Mouse (Mus musculus) small intestine, adult 2 months (tissue): Measurements from ENCODE around the gene Mrm2. TPM values are rescaled to one million over a fixed set of nuclear protein-coding genes. Genes with fewer than 3 reads are reported as not detected.
"Not testable (repeated sequence)": the region's sequence is repeated elsewhere in the genome, so short reads cannot be mapped to it uniquely, and the experiment has no call there.

Experiments used
- H3K27ac ChIP-seq: fragments of 200-500 bp; 2 replicates; pipeline ENCODE4 v1.5.1; 2012; ENCODE audit warnings: low read depth, low read length, control low read depth, inconsistent platforms; ENCODE audit not compliant: insufficient read depth
- H3K27me3 ChIP-seq: fragments of 200-500 bp; 2 replicates; pipeline ENCODE4 v1.6.1; 2012; ENCODE audit warnings: mild to moderate bottlenecking, moderate library complexity, low read length, inconsistent platforms; ENCODE audit not compliant: control insufficient read depth, insufficient read depth
- H3K36me3 ChIP-seq: fragments of 200-500 bp; 2 replicates; pipeline ENCODE4 v1.6.1; 2012; ENCODE audit warnings: mild to moderate bottlenecking, low read length, control low read depth, inconsistent platforms; ENCODE audit not compliant: control insufficient read depth, insufficient read depth
- H3K4me1 ChIP-seq: fragments of 200-500 bp; 2 replicates; pipeline ENCODE4 v1.6.1; 2012; ENCODE audit warnings: low read length, inconsistent platforms, mixed read lengths; ENCODE audit not compliant: control insufficient read depth, insufficient read depth, insufficient read length
- H3K4me3 ChIP-seq: fragments of 200-500 bp; 2 replicates; pipeline ENCODE4 v1.5.1; 2012; ENCODE audit warnings: low read depth, mild to moderate bottlenecking, control low read depth, inconsistent platforms, low read length, moderate library complexity
- CTCF ChIP-seq: fragments of 200-500 bp; IDR thresholded peaks from 2 replicates; pipeline ENCODE4 v1.5.1; 2012; ENCODE audit warnings: low read depth, mild to moderate bottlenecking, control low read depth, inconsistent platforms, low read length, moderate library complexity, mixed read lengths; ENCODE audit not compliant: insufficient replicate concordance, insufficient read length; ENCODE audit errors: extremely low read depth
- POLR2A ChIP-seq: fragments of 200-500 bp; IDR thresholded peaks from 2 replicates; pipeline ENCODE4 v1.6.1; 2012; ENCODE audit warnings: low read depth, mild to moderate bottlenecking, control low read depth, inconsistent platforms, low read length, moderate library complexity
- WGBS: fragments of 180-500 bp; shearing (Covaris S2); methylation state at CpG from one replicate; pipeline ENCODE4 v1.1.7; 2018; 5-methylcytosine and 5-hydroxymethylcytosine counted together
- polyA plus RNA-seq: library from polyadenylated mRNA; depleted of rRNA; stranded (reverse); fragments of >200 nt; gene quantifications from 2 replicates; pipeline ENCODE4 v1.2.3, GENCODE M21; 2012

Mrm2 gene
- polyA plus RNA-seq, 1 experiment: 4.3 TPM

GRCm38 (mm10) chr5:140371671-140372070 is 40.0 kb upstream of the Mrm2 start:
- no peak overlapping the region for H3K27ac ChIP-seq
- peaks cover 7% of the 10 kb centered on the region; the same call in 1 of the 2 replicates for H3K4me1 ChIP-seq

GRCm38 (mm10) chr5:140370446-140371254 is 39.0 kb upstream of the Mrm2 start:
- Histone ChIP-seq H3K27me3 (no peaks in the 10 kb centered on the region), H3K27ac (no peak overlapping the region), H3K4me3 (no peak overlapping the region), H3K4me1 (peaks cover 7% of the 10 kb centered on the region; the same call in 1 of the 2 replicates), H3K36me3 (no peaks in the 10 kb centered on the region)
- TF ChIP-seq POLR2A (no peak), CTCF (no peak)
- 75% methylated on average over 6 of the region's 6 CpGs for WGBS

More at GRCm38 (mm10) chr5:140371671-140372070, 40.0 kb upstream of the Mrm2 start:
- H3K27me3 ChIP-seq: no peaks in the 10 kb centered on the region
- WGBS: 86% methylated on average over 3 of the region's 3 CpGs
- no peaks in the 10 kb centered on the region for H3K36me3 ChIP-seq
- H3K4me3 ChIP-seq: no peak overlapping the region
- TF ChIP-seq CTCF (no peak), POLR2A (no peak)

GRCm38 (mm10) chr5:140369466-140369865 is 37.8 kb upstream of the Mrm2 start:
- Histone ChIP-seq H3K4me3 (no peak overlapping the region), H3K27me3 (no peaks in the 10 kb centered on the region), H3K27ac (no peak overlapping the region), H3K4me1 (no peaks in the 10 kb centered on the region; the same call in 1 of the 2 replicates), H3K36me3 (no peaks in the 10 kb centered on the region)
- 68% methylated on average over 2 of the region's 2 CpGs for WGBS
- no peak for TF ChIP-seq CTCF

GRCm38 (mm10) chr5:140368926-140369325 is 37.2 kb upstream of the Mrm2 start:
- no peaks in the 10 kb centered on the region for H3K36me3 ChIP-seq
- H3K4me3 ChIP-seq: no peak overlapping the region
- no peaks in the 10 kb centered on the region; the same call in 1 of the 2 replicates for H3K4me1 ChIP-seq
- H3K27me3 ChIP-seq: no peaks in the 10 kb centered on the region
- H3K27ac ChIP-seq: no peak overlapping the region
- TF ChIP-seq POLR2A: no peak
- TF ChIP-seq CTCF: no peak
- 84% methylated on average over 4 of the region's 4 CpGs for WGBS

GRCm38 (mm10) chr5:140368126-140368525 is 36.4 kb upstream of the Mrm2 start:
- not testable (repeated sequence) for H3K4me1 ChIP-seq, H3K27me3 ChIP-seq, H3K4me3 ChIP-seq, H3K36me3 ChIP-seq, H3K27ac ChIP-seq
- 84% methylated on average over 2 of the region's 2 CpGs for WGBS

GRCm38 (mm10) chr5:140364415-140364814 is 32.7 kb upstream of the Mrm2 start:
- H3K27ac ChIP-seq: no peak overlapping the region
- H3K4me3 ChIP-seq: no peak overlapping the region
- H3K4me1 ChIP-seq: no peaks in the 10 kb centered on the region
- TF ChIP-seq POLR2A: no peak
- TF ChIP-seq CTCF: no peak
- H3K27me3 ChIP-seq: no peaks in the 10 kb centered on the region
- no peaks in the 10 kb centered on the region for H3K36me3 ChIP-seq
- 64% methylated on average over 5 of the region's 5 CpGs for WGBS

GRCm38 (mm10) chr5:140359930-140360674 is 28.4 kb upstream of the Mrm2 start:
- no peak overlapping the region for H3K27ac ChIP-seq
- 75% methylated on average over 14 of the region's 14 CpGs for WGBS
- no peak for TF ChIP-seq CTCF
- TF ChIP-seq POLR2A: no peak
- H3K27me3 ChIP-seq: no peaks in the 10 kb centered on the region
- H3K4me3 ChIP-seq: no peak overlapping the region
- peaks cover 7% of the 10 kb centered on the region; the same call in 1 of the 2 replicates for H3K36me3 ChIP-seq
- no peaks in the 10 kb centered on the region for H3K4me1 ChIP-seq
